Mouse (Mus musculus) hindbrain, embryonic 14.5 days (tissue): ENCODE data around the gene Upk3a. TPM values are rescaled to one million over a fixed set of nuclear protein-coding genes. Genes with fewer than 3 reads are reported as not detected.

Experiments
- polyA plus RNA-seq: library from polyadenylated mRNA; unstranded; fragments of >200 nt; fragmentation: Nextera tagmentation; extraction: Ambion mirVana; gene quantifications from 2 replicates; pipeline ENCODE4 v1.2.1, GENCODE M21; 2014

Upk3a gene
- polyA plus RNA-seq, 1 experiment from 2014 or later = 1.4 TPM

Other genes starting within 250 kb of the Upk3a start
- 5.8 and 8.8 TPM in 2 replicates for gene Phf21b, start 161.1 kb upstream of the Upk3a start, polyA plus RNA-seq
- 0.74 and 0.83 TPM in 2 replicates for gene Gm29666, start 97.1 kb upstream of the Upk3a start, polyA plus RNA-seq
- gene Nup50, start 93.7 kb upstream of the Upk3a start, polyA plus RNA-seq = 24.2 and 25.3 TPM in 2 replicates
- gene 5031439G07Rik, start 28.6 kb upstream of the Upk3a start, polyA plus RNA-seq = 19.2 and 27.8 TPM in 2 replicates
- 30.5 and 32.3 TPM in 2 replicates for gene Fam118a, start 11.8 kb downstream of the Upk3a start, polyA plus RNA-seq
- 0.08 TPM in 2 replicates for gene Smc1b, start 114.8 kb downstream of the Upk3a start, polyA plus RNA-seq
- gene Ribc2, start 114.9 kb downstream of the Upk3a start, polyA plus RNA-seq = 0.48 and 1.1 TPM in 2 replicates
- gene Fbln1, start 188.8 kb downstream of the Upk3a start, polyA plus RNA-seq = 51.0 and 54.2 TPM in 2 replicates